Mouse (Mus musculus) retina, embryonic 14.5 days (tissue): Measurements from ENCODE around the gene Map3k4.
"Not testable (repeated sequence)": the region's sequence is repeated elsewhere in the genome, so short reads cannot be mapped to it uniquely, and the experiment has no call there.

ENCODE experiments used
- DNase-seq: peaks from one replicate; pipeline ENCODE4 v3.0.0-alpha.2; 2015; ENCODE audit warnings: low spot score

Map3k4 gene

DNA sequence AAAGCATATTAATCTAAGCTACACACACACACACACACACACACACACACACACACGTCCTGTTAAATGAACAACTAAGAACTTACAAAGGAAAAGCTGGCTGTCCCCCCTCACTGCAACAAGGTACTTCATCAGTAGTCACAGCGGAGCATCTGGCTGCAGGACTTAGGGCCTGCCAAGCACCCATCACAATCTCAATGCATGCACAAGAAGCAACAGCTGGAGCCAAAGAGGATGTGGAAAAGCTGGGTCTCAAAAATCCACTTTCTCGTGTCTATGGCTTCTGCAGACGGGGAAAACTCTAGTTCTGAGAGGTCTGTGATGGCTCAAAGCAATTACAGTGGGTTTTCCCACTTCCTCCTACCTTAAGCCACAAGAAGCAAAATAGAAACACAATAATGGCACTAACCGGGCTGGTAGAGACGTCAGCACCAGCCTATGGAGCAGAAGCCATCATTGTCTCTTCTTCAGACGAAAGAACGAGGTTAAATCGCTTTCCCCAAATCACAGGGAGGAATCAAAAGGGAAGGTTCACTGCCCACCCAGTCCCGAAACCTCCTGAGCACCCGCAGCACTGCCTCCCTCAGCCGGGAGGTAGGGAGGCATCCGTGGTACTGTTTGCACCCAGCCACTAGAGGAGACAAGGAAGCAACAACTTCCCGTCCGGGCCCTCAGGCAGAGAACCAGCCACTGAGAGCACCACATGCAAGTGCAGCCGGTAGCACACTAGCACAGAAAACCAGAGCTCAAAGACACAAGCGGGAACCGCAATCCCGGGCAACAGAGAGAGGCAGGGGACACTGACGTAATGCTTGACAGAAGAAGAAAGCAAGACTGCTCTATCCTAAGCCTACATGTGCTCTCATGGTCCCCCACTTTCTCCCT lies 11.1 kb downstream of the Map3k4 start:
- DNase-seq: no peak

DNA sequence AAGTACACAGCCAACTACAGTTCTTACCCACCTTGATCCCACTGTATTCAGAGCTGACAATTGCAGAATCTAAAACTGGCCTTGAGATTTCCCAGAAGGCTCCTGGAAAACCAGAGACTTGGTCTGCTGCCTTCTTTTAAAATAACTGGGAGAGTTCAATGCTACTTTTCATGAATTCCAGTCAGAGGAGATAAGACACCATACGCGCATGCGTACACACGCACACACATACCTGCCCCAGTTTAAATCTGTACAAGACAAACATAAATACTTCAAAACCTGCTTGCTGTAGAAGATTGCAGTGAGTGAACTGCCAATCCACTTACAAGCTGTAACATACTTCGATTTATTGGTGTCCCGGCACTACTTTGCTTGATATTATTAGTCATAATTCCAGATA lies 13.9 kb downstream of the Map3k4 start:
- DNase-seq: no peak

DNA sequence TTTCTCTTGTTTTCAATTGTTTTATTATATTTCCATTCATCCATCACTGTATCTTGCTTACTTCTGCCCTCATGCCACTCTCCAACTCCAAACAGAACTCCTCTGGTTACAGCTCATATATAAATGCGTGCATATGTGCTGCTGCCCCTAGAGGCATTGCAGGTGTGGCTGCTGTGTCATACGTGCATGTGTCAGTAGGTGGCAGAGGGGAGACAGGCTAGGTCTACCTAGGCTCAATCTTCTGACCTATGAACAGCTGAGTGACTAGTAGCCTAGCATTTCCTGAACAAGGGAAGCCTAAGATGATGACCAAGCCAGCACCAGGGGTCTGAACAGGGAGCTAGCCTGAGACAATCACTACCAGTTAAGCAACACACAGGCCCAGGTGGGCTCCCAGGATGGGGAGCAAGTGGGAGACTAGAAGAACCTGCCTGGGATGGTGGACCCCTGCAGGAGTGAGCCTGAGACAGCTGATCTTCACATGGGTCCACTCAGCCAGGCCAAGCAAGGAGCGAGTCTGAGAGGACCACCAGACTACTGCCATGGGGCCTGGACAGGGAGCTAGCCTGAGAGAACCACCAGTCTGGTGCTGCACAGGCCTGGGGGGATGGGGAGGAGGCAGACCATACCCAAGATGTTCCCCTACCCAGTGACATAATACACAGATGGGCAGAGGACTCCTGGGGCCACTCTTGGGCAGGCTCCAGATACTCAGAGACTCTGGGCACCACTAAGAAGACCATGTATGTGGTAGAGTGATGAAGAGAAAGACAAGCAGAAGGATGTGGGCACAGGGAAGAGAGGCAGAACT lies 17.5 kb downstream of the Map3k4 start:
- peak; percentile 37 for DNase-seq

DNA sequence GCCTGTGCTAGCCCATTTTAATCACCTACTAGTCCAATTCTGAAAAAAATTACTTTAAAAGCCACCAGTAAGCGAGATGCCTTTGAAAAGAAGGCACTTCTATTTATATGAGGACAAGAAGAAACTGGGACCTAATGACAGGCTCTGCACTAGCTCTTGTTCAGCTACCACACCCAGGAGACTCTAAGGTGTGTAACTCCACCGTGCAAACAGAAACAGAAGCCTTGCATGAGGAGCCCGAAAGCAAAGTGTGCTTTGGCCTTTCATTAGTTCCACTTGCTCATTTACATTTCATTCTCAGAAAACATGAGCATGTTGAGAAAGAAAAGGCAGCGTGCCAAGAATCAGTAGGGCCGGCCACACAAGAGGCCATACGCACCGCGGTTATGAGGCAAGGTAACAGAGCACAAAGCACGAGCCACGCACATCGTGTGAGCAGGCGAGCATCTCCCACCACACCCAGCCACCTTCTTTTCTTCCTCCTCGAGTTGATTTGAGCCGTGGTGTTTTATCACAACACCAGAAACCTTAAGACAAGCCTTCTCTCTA lies 18.4 kb downstream of the Map3k4 start:
- DNase-seq: no peak

DNA sequence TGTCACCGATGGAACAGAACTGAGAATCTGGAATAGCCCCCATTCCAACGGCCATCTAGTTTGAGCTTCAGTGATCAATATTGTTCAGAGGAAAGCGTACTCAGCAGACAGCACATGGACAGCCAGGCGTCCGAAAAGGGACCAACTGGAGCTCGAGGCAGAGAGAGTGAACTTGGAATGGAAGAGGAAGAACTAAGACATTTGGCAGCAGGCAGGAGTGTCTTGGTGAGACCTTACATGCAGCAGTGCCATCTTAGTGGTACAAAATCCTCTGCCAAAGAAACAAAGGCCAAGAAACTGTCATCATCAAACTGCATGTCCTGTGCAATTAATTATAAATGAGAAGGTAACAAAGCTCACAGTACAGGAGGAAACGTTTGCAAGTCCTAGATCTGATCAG lies 19.2 kb downstream of the Map3k4 start:
- no peak for DNase-seq

DNA sequence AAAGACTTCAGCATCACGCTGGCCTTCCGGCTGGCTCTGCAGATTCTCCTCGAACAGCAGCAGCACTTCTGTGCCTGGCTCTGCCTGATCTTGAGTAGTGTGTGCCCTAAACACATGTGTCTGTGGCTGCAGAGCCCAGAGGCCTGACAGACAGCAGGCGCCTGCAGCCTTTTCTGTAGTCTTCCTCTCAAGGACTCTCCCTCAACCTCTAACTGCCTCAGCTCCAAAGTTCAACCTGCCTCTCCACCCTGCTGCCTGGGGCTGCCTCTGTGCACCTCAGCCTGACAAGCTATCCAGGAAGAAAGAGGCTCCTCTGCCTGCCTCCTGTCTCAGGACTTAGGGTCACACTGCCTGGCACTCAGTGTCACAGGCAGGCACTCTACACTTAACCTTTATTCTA lies 20.6 kb downstream of the Map3k4 start:
- DNase-seq: no peak

DNA sequence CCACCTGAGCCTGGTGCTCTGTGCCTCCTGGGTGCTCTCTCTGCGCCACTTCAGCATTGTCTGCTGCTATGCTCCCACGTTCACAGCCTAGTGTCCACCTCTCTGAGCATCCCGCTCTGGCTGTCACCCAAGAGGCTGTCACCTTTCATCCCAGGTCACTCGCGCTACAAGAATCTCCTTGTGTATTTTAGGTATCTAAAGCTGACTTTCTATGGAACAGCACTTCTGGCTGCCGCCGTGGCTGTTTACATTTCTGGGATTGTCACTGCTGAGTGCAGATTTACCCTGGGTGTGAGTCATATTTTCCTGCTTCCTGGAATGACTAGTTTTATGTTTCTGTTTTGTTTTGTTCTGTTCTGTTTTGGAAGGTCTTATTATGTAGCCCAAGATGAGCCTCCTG lies 21.3 kb downstream of the Map3k4 start:
- no peak for DNase-seq

DNA sequence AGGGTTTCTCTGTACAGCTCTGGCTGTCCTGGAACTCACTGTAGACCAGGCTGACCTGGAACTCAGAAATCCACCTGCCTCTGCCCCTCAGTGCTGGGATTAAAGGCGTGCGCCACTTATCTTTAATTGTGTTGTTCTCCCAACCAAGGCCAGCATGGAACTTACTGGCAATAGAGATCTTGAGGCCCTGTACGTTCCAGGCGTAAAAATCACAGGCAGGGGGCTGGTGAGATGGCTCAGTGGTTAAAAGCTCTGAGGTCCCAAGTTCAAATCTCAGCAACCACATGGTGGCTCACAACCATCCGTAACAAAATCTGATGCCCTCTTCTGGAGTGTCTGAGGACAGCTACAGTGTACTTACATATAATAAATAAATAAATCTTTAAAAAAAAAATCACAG lies 22.7 kb downstream of the Map3k4 start:
- not testable (repeated sequence) for DNase-seq

DNA sequence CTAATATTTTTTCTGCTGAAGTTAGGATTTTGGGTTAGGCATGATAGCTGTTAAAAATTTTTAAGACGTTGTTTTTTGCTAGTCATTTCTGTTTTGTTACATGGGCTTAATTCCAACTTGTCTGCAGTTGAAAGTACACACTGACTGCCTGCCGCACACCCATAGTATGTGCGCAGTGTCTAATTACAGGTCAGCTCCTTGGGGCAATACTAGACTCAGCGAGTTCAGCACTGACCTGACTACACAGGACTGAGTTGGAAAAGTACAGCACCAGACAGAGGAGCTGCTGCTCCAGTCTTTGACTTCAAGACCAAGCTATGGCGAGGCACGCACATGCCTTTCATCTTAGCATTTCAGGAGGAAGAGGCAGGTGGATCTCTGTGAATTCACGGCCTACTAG lies 24.2 kb downstream of the Map3k4 start:
- DNase-seq: no peak

DNA sequence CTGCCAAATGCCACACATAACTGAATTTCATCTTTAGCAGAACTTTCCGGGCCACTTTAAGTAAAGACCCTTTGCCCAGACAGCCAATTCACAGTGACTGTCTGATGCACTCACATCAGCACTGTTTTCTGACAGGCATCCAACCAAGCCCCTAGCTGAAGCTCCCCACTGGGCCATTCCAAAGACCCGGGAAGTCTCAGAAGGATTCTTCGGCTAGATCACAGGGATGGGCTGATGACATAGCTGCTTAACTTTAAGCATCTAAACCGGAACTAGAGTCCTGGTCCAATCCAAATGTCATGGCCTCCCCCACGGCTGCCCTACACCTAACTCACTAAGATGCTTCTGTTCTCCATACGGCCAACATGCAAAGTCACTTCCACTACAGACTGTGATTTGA lies 25.0 kb downstream of the Map3k4 start:
- DNase-seq: peak; percentile 23

DNA sequence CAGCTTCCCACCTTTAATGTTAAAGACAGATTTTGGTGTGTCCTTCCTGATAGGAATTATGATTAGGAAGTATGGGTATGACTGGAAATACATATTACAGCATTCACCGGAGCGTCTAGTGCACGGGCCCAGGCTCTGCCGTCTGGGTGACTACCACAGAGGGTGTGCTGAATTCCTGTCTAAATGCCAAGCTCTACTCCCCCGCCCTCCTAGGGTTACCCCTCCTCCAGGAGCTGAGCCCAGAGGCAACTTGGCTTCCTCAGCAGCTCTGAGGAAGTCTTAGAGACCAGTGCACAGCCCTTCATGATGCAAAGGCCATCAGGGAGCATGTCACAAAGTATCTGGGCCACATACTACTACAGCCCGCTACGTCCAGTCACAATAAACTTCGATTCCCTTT lies 25.7 kb downstream of the Map3k4 start:
- no peak for DNase-seq

DNA sequence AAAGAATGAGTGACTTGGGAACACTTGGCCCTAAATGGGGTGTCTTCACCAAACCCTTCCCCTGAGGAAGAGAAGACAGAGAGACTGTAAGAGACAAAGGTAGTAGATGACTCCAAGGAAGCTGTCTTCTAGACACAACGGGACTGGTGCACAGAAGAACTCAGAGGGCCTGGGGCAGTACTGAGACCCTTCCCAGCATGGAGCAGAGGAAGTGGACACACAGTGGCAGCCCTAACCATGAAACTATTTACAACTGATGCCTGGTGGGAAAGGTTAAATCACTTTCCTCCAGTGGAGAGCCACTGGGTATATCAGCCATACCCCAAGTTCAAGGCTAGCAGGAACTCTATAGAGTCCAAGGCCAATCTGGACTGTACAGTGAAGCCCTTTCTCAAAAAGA lies 26.2 kb downstream of the Map3k4 start:
- DNase-seq: no peak

DNA sequence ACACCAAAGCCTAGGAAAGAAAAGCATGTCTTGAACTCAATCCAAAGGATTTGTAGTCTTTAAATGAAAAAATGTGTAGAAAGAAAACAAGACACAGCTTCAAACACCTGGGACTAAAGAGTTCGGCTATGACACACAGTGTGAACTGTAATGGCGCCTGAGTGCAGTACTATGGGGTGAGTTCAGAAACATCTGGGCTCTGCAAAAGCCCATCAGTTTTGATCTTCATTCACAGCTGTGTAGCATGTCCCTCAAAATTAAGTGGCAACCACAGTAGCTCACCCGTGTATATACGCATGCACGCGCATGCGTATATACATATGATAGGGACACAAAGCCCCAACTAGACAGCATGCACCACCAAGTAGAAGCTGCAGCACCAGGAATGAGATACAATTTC lies 27.4 kb downstream of the Map3k4 start:
- no peak for DNase-seq

DNA sequence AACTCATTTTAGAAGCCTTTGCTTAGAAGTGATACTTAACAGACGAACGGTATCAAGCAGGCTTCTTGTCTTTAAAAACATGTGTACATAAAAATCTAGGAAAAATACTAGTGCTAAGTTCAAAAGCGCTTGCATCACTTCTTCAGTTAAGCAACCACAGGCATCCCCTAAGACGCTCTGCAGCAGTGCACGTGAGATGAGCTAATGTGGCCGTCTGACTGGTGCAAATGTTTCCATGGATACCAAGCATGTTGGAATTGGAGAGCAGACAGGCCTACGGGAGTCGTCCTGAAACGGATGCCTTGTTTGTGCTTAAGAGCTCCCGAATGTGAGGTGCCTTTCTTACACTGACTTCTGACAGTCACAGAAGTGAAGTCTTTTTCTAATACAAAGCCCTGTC lies 27.9 kb downstream of the Map3k4 start:
- peak; percentile 53 for DNase-seq

DNA sequence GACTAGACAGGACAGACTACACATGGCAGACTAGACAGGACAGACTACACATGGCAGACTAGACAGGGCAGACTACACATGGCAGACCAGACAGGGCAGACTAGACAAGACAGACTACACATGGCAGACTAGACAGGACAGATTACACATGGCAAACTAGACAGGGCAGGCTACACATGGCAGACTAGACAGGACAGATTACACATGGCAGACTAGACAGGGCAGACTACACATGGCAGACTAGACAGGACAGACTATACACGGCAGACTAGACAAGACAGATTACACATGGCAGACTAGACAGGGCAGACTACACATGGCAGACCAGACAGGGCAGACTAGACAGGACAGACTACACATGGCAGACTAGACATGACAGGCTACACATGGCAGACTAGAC lies 28.8 kb downstream of the Map3k4 start:
- not testable (repeated sequence) for DNase-seq

DNA sequence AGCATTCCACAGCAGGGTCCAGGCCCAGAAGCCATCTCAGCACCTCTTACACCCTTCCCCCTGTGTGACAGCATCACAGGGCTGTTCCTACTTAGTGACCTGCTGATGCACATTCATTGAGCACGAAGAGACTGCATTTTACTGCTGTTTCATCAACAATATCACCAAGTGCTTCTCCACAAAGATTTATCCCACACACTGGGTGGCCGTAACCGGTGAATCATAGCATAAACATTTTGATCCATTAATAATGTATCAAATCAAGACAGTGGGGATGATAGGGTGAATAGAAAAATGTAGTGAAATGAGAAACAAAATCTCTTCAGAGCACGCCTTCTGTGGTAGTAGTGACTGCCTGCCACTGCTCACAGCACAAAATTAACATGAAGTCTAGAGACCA lies 29.7 kb downstream of the Map3k4 start:
- no peak for DNase-seq

DNA sequence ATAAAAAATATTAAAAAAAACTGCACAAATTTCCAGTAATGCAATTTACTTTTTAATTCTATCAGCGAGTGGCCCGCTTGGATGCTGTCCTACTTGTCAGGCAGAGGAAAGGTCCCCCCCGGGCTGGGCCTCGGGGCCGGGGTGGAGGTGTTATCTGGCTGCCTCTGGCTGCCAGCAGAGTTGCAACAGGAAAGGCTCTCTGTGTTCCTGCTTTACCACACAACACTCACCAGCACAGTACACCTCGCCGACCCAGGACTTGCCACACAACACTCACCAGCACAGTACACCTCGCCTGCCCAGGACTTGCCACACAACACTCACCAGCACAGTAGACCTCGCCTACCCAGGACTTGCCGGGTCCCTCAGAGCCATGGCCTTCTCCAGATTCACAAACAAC lies 38.8 kb downstream of the Map3k4 start:
- no peak for DNase-seq

DNA sequence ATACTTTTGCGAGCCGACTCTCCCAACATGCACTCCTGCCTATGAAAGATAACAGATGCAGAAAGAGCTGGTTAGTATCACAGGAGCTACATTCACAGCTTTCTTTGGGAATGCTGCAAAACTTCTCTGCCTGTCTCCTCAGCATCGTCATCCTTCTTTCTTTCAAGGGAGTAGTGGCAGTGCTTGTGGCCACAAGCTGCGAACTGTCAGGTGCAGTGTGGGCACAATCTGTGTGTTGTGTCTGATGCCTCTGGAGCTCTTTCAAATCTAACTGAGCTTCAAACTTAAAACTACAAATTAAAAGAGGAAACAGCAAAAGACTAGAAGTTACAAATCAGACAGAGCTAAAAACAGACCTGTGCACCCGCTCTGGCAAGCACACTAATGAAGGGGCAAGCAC lies 40.5 kb downstream of the Map3k4 start:
- DNase-seq: no peak

DNA sequence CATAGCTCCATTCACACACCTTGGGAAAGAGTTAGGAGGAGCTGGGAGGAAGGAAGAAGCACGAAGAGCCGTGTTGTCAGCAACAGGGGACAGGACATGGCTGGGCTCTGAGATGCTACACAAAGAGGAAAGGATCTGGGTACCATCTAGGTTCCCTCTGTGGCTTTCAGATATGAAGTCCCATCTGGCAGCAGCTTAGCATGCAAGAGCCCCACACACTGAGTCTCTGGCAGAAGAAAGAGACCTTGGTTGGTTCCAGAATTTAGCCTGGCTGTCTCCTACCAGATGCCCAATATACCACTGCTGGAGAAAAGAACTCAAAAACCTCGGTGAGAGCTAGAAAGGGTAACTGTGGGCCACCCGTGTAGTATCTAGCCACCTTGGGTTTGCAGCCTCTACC lies 41.3 kb downstream of the Map3k4 start:
- DNase-seq: no peak

DNA sequence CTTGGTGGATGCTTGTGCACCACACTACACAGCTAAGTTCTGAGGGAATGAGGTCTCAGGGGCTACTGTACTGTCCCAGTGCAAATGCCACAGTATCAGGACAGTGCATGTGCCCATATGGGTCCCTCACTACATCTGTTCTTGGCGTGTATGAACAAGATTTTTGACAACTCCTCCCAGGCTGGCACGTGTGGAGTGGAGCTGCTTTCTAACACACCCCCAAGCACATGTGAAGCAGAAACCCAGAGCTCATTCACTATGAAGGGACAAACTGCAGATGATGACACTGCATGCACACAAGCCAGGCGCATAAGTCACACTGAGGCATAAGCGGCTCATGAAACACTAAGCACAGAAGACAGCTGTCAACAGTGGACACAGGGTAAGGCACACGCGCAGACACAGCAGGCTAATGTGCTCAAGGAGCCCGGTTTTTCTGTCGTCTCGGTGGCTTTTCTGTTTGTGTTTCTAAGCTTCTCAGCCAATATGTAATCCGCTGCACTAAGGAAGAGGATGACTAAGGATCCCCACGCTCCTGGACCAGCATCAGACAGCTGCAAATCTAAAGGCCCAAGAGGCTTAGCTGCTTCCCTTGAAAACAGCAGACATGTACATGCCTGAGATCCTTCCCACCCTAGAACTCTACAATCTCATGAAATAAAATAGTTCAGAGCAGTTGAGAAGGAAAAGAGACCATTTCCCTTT lies 41.9 kb downstream of the Map3k4 start:
- DNase-seq: no peak

DNA sequence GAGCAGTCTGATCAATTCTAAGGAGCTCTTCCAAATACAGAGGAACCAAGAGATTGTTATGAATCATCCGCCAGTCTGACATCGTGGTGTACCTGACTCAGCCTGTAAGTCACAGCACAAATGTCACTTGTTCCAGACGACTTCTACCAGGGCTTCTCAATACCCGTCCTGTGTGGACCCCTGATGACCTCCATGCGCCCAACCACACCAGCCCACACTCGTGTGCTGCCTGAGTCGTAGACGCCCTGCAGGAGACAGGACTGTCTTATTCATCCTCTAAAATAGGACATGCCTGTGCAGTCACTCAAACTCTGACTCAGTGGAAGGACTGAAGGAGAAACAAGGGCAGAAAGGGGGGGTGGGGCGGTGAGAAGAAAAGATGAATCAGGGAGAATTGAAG lies 42.8 kb downstream of the Map3k4 start:
- DNase-seq: no peak

DNA sequence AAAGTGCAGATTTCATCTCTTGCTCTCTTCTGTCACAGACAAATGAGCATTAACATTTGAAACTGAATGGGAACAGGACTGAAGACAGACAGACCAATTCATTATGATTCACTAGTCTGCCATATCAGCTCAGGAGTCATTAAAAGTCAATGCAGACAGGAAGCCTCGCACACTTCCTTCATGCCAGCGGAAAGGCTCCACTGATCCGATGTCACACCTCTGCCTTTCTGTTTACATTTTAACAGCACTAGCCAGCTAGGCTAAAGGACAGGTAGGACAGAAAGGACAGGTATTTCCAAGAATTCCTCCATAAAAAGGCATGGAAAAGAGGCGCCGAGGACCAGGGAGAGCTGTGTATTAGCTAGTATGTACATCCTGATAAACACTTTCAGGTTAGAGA lies 45.6 kb downstream of the Map3k4 start:
- DNase-seq: no peak

DNA sequence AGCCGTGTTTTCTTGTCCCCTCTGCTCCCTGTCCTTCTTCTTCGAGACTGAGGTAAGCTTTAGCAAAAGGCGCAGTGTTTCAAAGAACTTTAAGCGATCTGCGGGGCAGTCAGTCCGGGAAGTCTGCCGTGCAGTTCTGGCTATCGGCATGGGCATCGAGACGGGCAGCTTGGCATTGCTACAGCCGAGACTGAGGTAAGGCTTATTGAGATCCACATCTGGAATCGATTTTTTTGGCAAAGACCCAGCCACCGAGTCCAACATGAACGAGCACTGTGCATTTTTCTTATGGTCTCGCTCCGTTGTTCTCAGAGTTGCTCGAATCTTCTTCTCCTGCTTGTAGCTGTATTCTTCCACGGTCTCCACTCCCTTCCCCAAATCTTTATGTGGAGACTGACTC lies 46.8 kb downstream of the Map3k4 start:
- no peak for DNase-seq
